Mouse (Mus musculus): Measurements from ENCODE around the gene Sec14l5.

Gene Sec14l5

GRCm38 (mm10) chr16:5155014-5155413 lies 8.1 kb downstream of the Sec14l5 start:
- DNase-seq = no peak

- DNase-seq = no peak
Observed at GRCm38 (mm10) chr16:5156495-5156894, 9.6 kb downstream of the Sec14l5 start.

- DNase-seq = no peak
Observed at GRCm38 (mm10) chr16:5157113-5157512, 10.2 kb downstream of the Sec14l5 start.

GRCm38 (mm10) chr16:5159248-5159647 lies 12.3 kb downstream of the Sec14l5 start:
- DNase-seq = no peak

GRCm38 (mm10) chr16:5164327-5164726 lies 17.4 kb downstream of the Sec14l5 start:
- DNase-seq = no peak

- DNase-seq = no peak
Observed at GRCm38 (mm10) chr16:5168038-5168437, 21.1 kb downstream of the Sec14l5 start.

- no peak for DNase-seq
Observed at GRCm38 (mm10) chr16:5168829-5169228, 21.9 kb downstream of the Sec14l5 start.

GRCm38 (mm10) chr16:5172636-5173035 lies 25.7 kb downstream of the Sec14l5 start:
- DNase-seq = no peak

- DNase-seq = no peak
Observed at GRCm38 (mm10) chr16:5183310-5183975, 36.5 kb downstream of the Sec14l5 start.

- no peak for DNase-seq
Observed at GRCm38 (mm10) chr16:5184101-5184500, 37.2 kb downstream of the Sec14l5 start.

- DNase-seq = no peak
Observed at GRCm38 (mm10) chr16:5184956-5185355, 38.0 kb downstream of the Sec14l5 start.

GRCm38 (mm10) chr16:5185691-5186090 lies 38.8 kb downstream of the Sec14l5 start:
- DNase-seq = no peak

GRCm38 (mm10) chr16:5186234-5186633 lies 39.3 kb downstream of the Sec14l5 start:
- DNase-seq = no peak

GRCm38 (mm10) chr16:5195080-5195479 lies 48.2 kb downstream of the Sec14l5 start:
- DNase-seq = no peak

- DNase-seq = peak in 1 of 2 experiments; percentile 12
Observed at GRCm38 (mm10) chr16:5202681-5203080, 55.8 kb downstream of the Sec14l5 start.

- DNase-seq = peak; percentile 17 to 24
Observed at GRCm38 (mm10) chr16:5203200-5203599, 56.3 kb downstream of the Sec14l5 start.

GRCm38 (mm10) chr16:5203668-5204433 lies 56.9 kb downstream of the Sec14l5 start, which contains the start of gene Nagpa:
Nagpa (minus strand) TSS chr16:5204012.
- DNase-seq = peak; percentile 54 to 65

- DNase-seq = no peak
Observed at GRCm38 (mm10) chr16:5205431-5205970, 58.6 kb downstream of the Sec14l5 start.

GRCm38 (mm10) chr16:5206051-5206450 lies 59.1 kb downstream of the Sec14l5 start:
- DNase-seq = no peak

- no peak for DNase-seq
Observed at GRCm38 (mm10) chr16:5210365-5210764, 63.5 kb downstream of the Sec14l5 start.

GRCm38 (mm10) chr16:5212150-5212549 lies 65.2 kb downstream of the Sec14l5 start:
- no peak for DNase-seq

GRCm38 (mm10) chr16:5214126-5214525 lies 67.2 kb downstream of the Sec14l5 start:
- no peak for DNase-seq

GRCm38 (mm10) chr16:5216686-5217085 lies 69.8 kb downstream of the Sec14l5 start:
- no peak for DNase-seq
